Mouse (Mus musculus): ENCODE results near the gene Cpa1. TPM values are rescaled to one million over a fixed set of nuclear protein-coding genes. Genes with fewer than 3 reads are reported as not detected.
A peak's percentile ranks its signal among the peaks of the same experiment; 100 is the strongest.

The Cpa1 gene
- polyA plus RNA-seq (2016; fragmentation: Nextera tagmentation; extraction: Ambion mirVana), result 0.14 and 0.16 TPM in 2 replicates

GRCm38 (mm10) chr6:30638674-30639268 lies at the start of gene Cpa1:
Gene Cpa1, plus strand, starts transcription at chr6:30639218.
- peaks cover 42% of the 10 kb centered on the region for H3K4me1 ChIP-seq (replicated peaks)
- H3K36me3 ChIP-seq, result no peaks in the 10 kb centered on the region
- H3K9me3 ChIP-seq, result peaks cover 8% of the 10 kb centered on the region; the same call in 1 of the 2 replicates
- H3K27me3 ChIP-seq (ENCODE audit: insufficient read depth, poor library complexity, severe bottlenecking), result no peaks in the 10 kb centered on the region
- H3K4me3 ChIP-seq, result no peak within 1 kb of the TSS
- WGBS, result 91% methylated on average over 5 of the region's 5 CpGs
- no peak for DNase-seq (ENCODE audit: low spot score)
- peak within 1 kb of the TSS; percentile 77 for H3K27ac ChIP-seq

DNA sequence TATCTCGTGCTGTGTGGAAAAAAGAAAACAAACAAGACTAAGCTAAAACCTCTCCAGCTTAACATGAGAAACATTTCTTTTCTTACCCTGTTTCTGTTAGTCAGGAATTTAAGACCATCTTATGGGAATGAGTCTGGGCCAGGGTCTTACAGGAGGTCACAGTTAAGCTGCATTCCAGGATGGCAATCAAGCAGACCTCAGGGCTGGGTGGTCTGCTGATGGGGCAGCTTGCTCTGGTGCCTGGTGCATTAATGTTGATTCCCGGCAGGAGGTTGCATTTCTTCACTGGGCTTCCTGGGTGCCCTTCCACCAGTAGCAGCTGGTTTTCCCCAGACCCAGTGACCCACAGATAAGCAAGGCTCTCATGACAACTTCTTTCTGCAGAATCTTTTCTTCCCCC lies 49.2 kb upstream of the Cpa1 start:
- 42% methylated on average over 2 of the region's 2 CpGs for WGBS
- no peak for DNase-seq (ENCODE audit: low spot score)
- H3K36me3 ChIP-seq, result no peaks in the 10 kb centered on the region
- no peaks in the 10 kb centered on the region for H3K27me3 ChIP-seq (ENCODE audit: insufficient read depth, poor library complexity, severe bottlenecking)
- no peak overlapping the region for H3K4me3 ChIP-seq
- peaks cover 24% of the 10 kb centered on the region for H3K4me1 ChIP-seq (replicated peaks)
- no peaks in the 10 kb centered on the region for H3K9me3 ChIP-seq
- H3K27ac ChIP-seq, result peak overlapping the region; percentile 57; the same call in 1 of the 2 replicates

GRCm38 (mm10) chr6:30591851-30592404 lies 47.1 kb upstream of the Cpa1 start:
- Histone ChIP-seq H3K27ac (no peak overlapping the region), H3K4me3 (no peak overlapping the region), H3K27me3 (ENCODE audit: insufficient read depth, poor library complexity, severe bottlenecking) (no peaks in the 10 kb centered on the region), H3K9me3 (no peaks in the 10 kb centered on the region), H3K36me3 (no peaks in the 10 kb centered on the region), H3K4me1 (replicated peaks) (peaks cover 33% of the 10 kb centered on the region)
- DNase-seq (ENCODE audit: low spot score), result no peak
- 69% methylated on average over 5 of the region's 5 CpGs for WGBS

DNA sequence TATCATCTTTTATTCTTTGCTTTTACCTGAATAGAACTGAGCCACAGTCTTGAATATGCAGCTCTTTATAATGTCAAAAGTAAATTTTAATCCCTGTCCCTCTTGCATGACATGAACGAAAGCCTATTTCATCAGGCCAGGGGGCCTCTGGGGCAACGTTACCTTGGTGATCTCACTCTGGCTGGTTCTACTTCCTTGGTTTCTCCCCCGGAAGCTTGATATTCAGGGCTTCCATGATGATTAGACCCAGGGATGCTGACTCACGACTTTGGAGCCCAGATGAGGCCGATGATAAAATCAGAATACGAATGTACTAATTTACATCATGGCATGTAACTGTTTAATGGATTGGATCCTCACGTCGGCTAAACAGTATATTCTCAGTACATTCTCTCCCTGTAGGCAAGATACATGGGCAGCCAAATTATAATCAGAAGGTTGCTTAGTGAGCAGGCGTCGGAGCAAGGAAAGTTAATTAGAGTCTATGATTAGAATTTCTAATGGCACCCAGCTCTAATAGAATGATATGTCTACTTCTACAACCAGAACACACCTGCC lies 46.5 kb upstream of the Cpa1 start:
- no peak for DNase-seq (ENCODE audit: low spot score)
- WGBS, result 81% methylated on average over 10 of the region's 10 CpGs

GRCm38 (mm10) chr6:30594364-30594763 lies 44.7 kb upstream of the Cpa1 start:
- 85% methylated on average over 7 of the region's 7 CpGs for WGBS
- H3K4me1 ChIP-seq (replicated peaks), result peaks cover 45% of the 10 kb centered on the region
- no peak for DNase-seq (ENCODE audit: low spot score)
- H3K36me3 ChIP-seq, result no peaks in the 10 kb centered on the region
- H3K9me3 ChIP-seq, result no peaks in the 10 kb centered on the region
- no peak overlapping the region for H3K4me3 ChIP-seq
- H3K27me3 ChIP-seq (ENCODE audit: insufficient read depth, poor library complexity, severe bottlenecking), result no peaks in the 10 kb centered on the region
- 0 out of 2 replicates have a peak overlapping the region, but pooled peaks have one; percentile 16 for H3K27ac ChIP-seq

More for the DNA sequence above, 46.5 kb upstream of the Cpa1 start:
- H3K36me3 ChIP-seq, result no peaks in the 10 kb centered on the region
- no peaks in the 10 kb centered on the region for H3K27me3 ChIP-seq (ENCODE audit: insufficient read depth, poor library complexity, severe bottlenecking)
- H3K27ac ChIP-seq, result peak overlapping the region; percentile 60; the same call in 1 of the 2 replicates
- no peaks in the 10 kb centered on the region for H3K9me3 ChIP-seq
- peaks cover 35% of the 10 kb centered on the region for H3K4me1 ChIP-seq (replicated peaks)
- H3K4me3 ChIP-seq, result no peak overlapping the region

DNA sequence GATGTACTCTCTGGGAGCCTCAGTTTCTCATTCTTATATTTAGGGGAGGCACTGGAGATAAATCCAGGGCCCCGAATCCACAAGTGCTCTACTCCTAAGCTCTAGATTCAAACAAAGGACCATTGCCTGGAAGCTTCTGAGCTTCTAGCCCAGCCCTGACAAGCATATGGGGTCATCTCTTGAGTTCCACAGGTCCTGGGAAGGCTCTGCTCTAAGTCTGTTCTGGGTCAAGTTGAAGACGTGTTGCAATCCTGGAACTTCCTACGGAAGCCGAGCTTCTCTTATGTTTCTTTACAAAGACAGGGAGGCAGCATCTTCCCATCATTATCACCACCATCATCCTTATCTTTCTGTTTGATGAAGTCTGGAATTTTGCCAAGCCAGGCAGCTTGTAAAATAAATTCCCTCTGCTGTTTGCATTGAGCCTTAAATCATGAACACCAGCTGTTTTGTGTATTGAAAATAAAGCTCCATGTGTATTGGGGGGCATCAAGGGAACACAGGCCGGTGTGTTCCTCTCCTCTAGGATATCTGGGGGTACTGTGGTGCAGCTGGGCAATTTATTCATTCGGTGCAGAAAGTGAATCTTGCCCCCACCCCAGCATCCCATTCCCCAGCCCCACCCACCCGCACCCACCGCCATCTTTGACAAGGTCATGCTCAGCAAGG lies 42.7 kb upstream of the Cpa1 start:
- DNase-seq (ENCODE audit: low spot score), result no peak
- H3K27me3 ChIP-seq (ENCODE audit: insufficient read depth, poor library complexity, severe bottlenecking), result no peaks in the 10 kb centered on the region
- H3K4me1 ChIP-seq (replicated peaks), result peaks cover 49% of the 10 kb centered on the region
- 0 out of 2 replicates have a peak overlapping the region, but pooled peaks have one; percentile 40 for H3K27ac ChIP-seq
- no peaks in the 10 kb centered on the region for H3K9me3 ChIP-seq
- H3K36me3 ChIP-seq, result no peaks in the 10 kb centered on the region
- no peak overlapping the region for H3K4me3 ChIP-seq
- WGBS, result 96% methylated on average over 8 of the region's 8 CpGs

- H3K36me3 ChIP-seq, result no peaks in the 10 kb centered on the region
- H3K4me1 ChIP-seq (replicated peaks), result peaks cover 46% of the 10 kb centered on the region
- WGBS, result 22% methylated on average over 3 of the region's 3 CpGs
- no peaks in the 10 kb centered on the region for H3K27me3 ChIP-seq (ENCODE audit: insufficient read depth, poor library complexity, severe bottlenecking)
- H3K27ac ChIP-seq, result peak overlapping the region; percentile 53; the same call in 1 of the 2 replicates
- H3K9me3 ChIP-seq, result no peaks in the 10 kb centered on the region
- no peak for DNase-seq (ENCODE audit: low spot score)
- no peak overlapping the region for H3K4me3 ChIP-seq
Observed at GRCm38 (mm10) chr6:30600033-30600432, 39.0 kb upstream of the Cpa1 start.

DNA sequence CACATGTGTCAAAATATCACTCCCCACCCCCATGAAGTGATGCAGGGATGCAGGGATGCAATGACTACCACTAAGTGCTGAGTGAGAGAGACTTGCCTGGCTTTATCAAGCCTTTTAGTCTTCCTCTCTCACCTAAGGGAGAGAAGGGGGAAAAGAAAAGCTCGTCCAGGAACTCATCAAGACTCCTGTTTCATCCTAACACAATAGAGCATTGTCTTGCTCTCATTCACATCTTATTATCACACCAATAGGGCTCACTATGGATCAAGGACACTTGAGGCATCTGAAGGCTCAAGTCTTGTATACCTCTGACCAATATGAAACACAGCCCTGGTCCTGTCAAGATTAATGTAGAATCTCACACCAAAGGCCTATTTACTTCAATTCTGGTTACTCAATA lies 38.0 kb upstream of the Cpa1 start:
- Histone ChIP-seq H3K9me3 (no peaks in the 10 kb centered on the region), H3K4me1 (replicated peaks) (peaks cover 46% of the 10 kb centered on the region), H3K4me3 (no peak overlapping the region), H3K27me3 (ENCODE audit: insufficient read depth, poor library complexity, severe bottlenecking) (no peaks in the 10 kb centered on the region), H3K36me3 (no peaks in the 10 kb centered on the region), H3K27ac (no peak overlapping the region)
- WGBS, result 44% methylated on average over 1 of the region's 1 CpGs
- DNase-seq (ENCODE audit: low spot score), result no peak

- Histone ChIP-seq H3K9me3 (no peaks in the 10 kb centered on the region), H3K4me3 (no peak overlapping the region), H3K4me1 (replicated peaks) (peaks cover 28% of the 10 kb centered on the region), H3K27me3 (ENCODE audit: insufficient read depth, poor library complexity, severe bottlenecking) (no peaks in the 10 kb centered on the region), H3K36me3 (no peaks in the 10 kb centered on the region), H3K27ac (peak overlapping the region; percentile 69)
- DNase-seq (ENCODE audit: low spot score), result no peak
- 65% methylated on average over 7 of the region's 7 CpGs for WGBS
Observed at GRCm38 (mm10) chr6:30604342-30604867, 34.6 kb upstream of the Cpa1 start.

DNA sequence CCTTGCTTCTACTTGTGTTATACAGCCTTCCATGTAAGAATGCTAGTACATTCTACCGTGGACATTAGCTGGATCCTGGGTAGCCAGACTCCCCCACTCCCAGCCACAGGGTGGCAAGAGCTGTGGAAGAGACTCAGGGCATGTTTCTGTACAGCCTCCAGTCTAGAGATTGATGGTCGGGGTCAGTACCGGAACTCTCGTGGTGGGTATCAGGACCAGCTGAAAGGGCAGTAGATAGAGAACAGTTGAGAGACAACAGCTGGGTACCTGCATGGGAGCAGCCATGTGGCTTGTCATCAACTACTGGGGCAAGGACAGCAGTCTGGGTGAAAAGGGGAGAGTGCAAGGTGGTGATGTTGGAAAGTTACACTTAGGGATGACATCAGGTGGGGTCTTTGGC lies 33.9 kb upstream of the Cpa1 start:
- H3K36me3 ChIP-seq, result no peaks in the 10 kb centered on the region
- peaks cover 23% of the 10 kb centered on the region for H3K4me1 ChIP-seq (replicated peaks)
- H3K27ac ChIP-seq, result peak overlapping the region; percentile 69
- H3K27me3 ChIP-seq (ENCODE audit: insufficient read depth, poor library complexity, severe bottlenecking), result no peaks in the 10 kb centered on the region
- no peak overlapping the region for H3K4me3 ChIP-seq
- WGBS, result 89% methylated on average over 4 of the region's 4 CpGs
- DNase-seq (ENCODE audit: low spot score), result no peak
- no peaks in the 10 kb centered on the region for H3K9me3 ChIP-seq

GRCm38 (mm10) chr6:30605672-30606071 lies 33.3 kb upstream of the Cpa1 start:
- 90% methylated on average over 5 of the region's 5 CpGs for WGBS
- H3K9me3 ChIP-seq, result no peaks in the 10 kb centered on the region
- H3K27me3 ChIP-seq (ENCODE audit: insufficient read depth, poor library complexity, severe bottlenecking), result no peaks in the 10 kb centered on the region
- DNase-seq (ENCODE audit: low spot score), result no peak
- H3K27ac ChIP-seq, result peak overlapping the region; percentile 69
- no peaks in the 10 kb centered on the region for H3K36me3 ChIP-seq
- H3K4me1 ChIP-seq (replicated peaks), result peaks cover 23% of the 10 kb centered on the region; the same call in 1 of the 2 replicates
- H3K4me3 ChIP-seq, result no peak overlapping the region

GRCm38 (mm10) chr6:30610710-30611109 lies 28.3 kb upstream of the Cpa1 start, which contains the start of gene Cpa5:
Gene Cpa5, plus strand, starts transcription at chr6:30611010.
- Histone ChIP-seq H3K36me3 (no peaks in the 10 kb centered on the region), H3K4me1 (replicated peaks) (peaks cover 57% of the 10 kb centered on the region), H3K27ac (peak within 1 kb of the TSS; percentile 85), H3K27me3 (ENCODE audit: insufficient read depth, poor library complexity, severe bottlenecking) (no peaks in the 10 kb centered on the region), H3K9me3 (no peaks in the 10 kb centered on the region), H3K4me3 (no peak within 1 kb of the TSS)
- no peak for DNase-seq (ENCODE audit: low spot score)
- 81% methylated on average over 7 of the region's 7 CpGs for WGBS
